ENCODE assay signal across 8 mouse cellular contexts in the genomic region with DNA sequence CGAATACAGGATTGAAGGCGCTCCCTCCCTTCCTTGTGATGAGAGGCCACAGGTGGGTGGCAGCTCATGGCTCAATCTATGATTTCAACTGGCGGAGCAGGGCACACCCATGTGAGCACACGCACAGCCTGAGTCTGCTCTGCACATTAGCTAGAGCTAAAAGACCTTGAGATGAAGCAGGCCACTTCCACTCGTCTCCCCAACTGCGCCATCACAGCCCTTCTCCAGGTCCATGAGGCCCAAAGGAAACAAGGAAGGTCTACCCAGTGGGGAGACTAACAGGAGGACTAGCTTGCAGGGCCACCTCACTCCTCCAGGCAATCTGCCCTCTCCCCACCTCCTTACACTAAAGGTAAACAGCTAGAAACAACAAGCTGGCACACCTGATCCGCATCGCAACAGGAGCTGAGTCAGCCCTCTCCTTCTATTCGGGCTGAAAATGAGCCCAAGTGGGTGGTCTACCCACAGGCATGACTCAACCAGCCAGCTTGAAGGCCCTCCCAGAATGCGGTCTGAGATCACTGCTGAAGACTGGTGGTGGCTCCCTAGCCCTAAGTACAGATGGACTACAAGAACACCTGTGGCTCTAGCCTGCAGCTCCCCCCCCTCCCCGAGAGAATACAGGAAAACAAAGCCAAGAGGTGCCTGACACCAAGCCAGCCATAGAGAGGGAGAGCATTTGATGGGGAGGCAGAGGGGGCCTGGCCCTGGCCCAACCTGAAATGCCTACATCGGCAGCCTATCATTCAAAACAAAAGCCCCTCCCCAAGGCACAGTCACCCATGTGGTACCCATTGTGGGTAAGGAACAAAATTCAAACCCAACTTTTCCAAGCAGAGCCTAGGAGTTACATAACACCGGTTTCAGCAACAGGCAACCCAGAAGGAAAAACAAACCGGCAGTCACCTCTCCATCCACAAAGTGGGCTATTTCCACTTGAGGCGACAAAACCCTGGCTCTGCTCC. TPM values are rescaled to one million over a fixed set of nuclear protein-coding genes. Genes with fewer than 3 reads are reported as not detected.
DNase-seq lines count a peak whose midpoint lies in the region; ATAC-seq lines count a peak whose summit lies in the region.

No protein-coding gene starts in this region.

- H3K36me3 ChIP-seq in kidney, embryonic 14.5 days (ENCODE audit: control insufficient read depth, insufficient read depth, low read length) = peaks cover 29% of the 10 kb centered on the region
- H3K36me3 ChIP-seq in ES-E14 (ENCODE audit: control insufficient read depth, insufficient read depth, low read length, poor library complexity, severe bottlenecking) = peaks cover 34% of the 10 kb centered on the region; the same call in 1 of the 2 replicates
- peaks cover 9% of the 10 kb centered on the region; the same call in 1 of the 2 replicates for H3K36me3 ChIP-seq in embryonic facial prominence, embryonic 15.5 days
- H3K36me3 ChIP-seq in limb, embryonic 11.5 days (ENCODE audit: control insufficient read depth, insufficient read depth, low read length) = peaks cover 6% of the 10 kb centered on the region; the same call in 1 of the 2 replicates
- H3K36me3 ChIP-seq in neural tube, embryonic 14.5 days (ENCODE audit: control insufficient read depth, insufficient read depth, low read length) = peaks cover 4% of the 10 kb centered on the region; the same call in 1 of the 2 replicates

- H3K4me1 ChIP-seq in kidney, embryonic 14.5 days (ENCODE audit: control insufficient read depth, insufficient read depth, low read length) = peaks cover 32% of the 10 kb centered on the region
- peaks cover 9 to 37% of the 10 kb centered on the region in 2 experiments for H3K4me1 ChIP-seq in ES-E14 (ENCODE audit: control insufficient read depth in 2 of 2, insufficient read depth in 2 of 2, low read length in 2 of 2, poor library complexity in 1 of 2)
- H3K4me1 ChIP-seq in embryonic facial prominence, embryonic 15.5 days = peaks cover 58% of the 10 kb centered on the region
- peaks cover 23% of the 10 kb centered on the region for H3K4me1 ChIP-seq in limb, embryonic 11.5 days (ENCODE audit: control insufficient read depth, insufficient read depth, low read length)
- H3K4me1 ChIP-seq in neural tube, embryonic 14.5 days (ENCODE audit: control insufficient read depth, insufficient read depth, low read length) = peaks cover 30% of the 10 kb centered on the region

- ATAC-seq in kidney, embryonic 14.5 days (ENCODE audit: low FRiP score, low TSS enrichment) = no peak
- no peak for ATAC-seq in embryonic facial prominence, embryonic 15.5 days (ENCODE audit: insufficient number of reproducible peaks, low FRiP score, low TSS enrichment, low read depth)
- no peak for ATAC-seq in limb, embryonic 11.5 days (ENCODE audit: insufficient number of reproducible peaks, low FRiP score, low TSS enrichment, low read depth)
- no peak for ATAC-seq in neural tube, embryonic 14.5 days (ENCODE audit: low read depth)

- no peaks in the 10 kb centered on the region for H3K27me3 ChIP-seq in kidney, embryonic 14.5 days (ENCODE audit: control insufficient read depth, insufficient read depth, low read length)
- no peaks in the 10 kb centered on the region for H3K27me3 ChIP-seq in embryonic facial prominence, embryonic 15.5 days
- H3K27me3 ChIP-seq in limb, embryonic 11.5 days (ENCODE audit: control insufficient read depth, insufficient read depth, low read length) = no peaks in the 10 kb centered on the region
- H3K27me3 ChIP-seq in neural tube, embryonic 14.5 days (ENCODE audit: control insufficient read depth, insufficient read depth, low read length) = no peaks in the 10 kb centered on the region; the same call in 1 of the 2 replicates

- peak overlapping the region; percentile 99 for H3K9ac ChIP-seq in kidney, embryonic 14.5 days (ENCODE audit: low read depth, low read length)
- peak overlapping the region; percentile 96 for H3K9ac ChIP-seq in ES-E14 (ENCODE audit: insufficient read depth, low read depth, low read length, poor library complexity, severe bottlenecking)
- peak overlapping the region; percentile 94 for H3K9ac ChIP-seq in embryonic facial prominence, embryonic 15.5 days
- peak overlapping the region; percentile 98 for H3K9ac ChIP-seq in limb, embryonic 11.5 days (ENCODE audit: low read length)
- peak overlapping the region; percentile 92 for H3K9ac ChIP-seq in neural tube, embryonic 14.5 days (replicated peaks; ENCODE audit: low read depth, low read length)

- H3K27ac ChIP-seq in kidney, embryonic 14.5 days (ENCODE audit: low read depth, low read length) = no peak overlapping the region
- H3K27ac ChIP-seq in ES-E14 (ENCODE audit: insufficient read depth, low read depth, low read length, poor library complexity, severe bottlenecking) = no peak overlapping the region
- peak overlapping the region; percentile 65 for H3K27ac ChIP-seq in embryonic facial prominence, embryonic 15.5 days (replicated peaks)
- H3K27ac ChIP-seq in limb, embryonic 11.5 days (replicated peaks; ENCODE audit: low read depth, low read length) = no peak overlapping the region
- no peak overlapping the region for H3K27ac ChIP-seq in neural tube, embryonic 14.5 days (ENCODE audit: low read depth, low read length)

- in situ Hi-C loops in ES-E14 (cut with MboI; ENCODE audit: low sequenced_read_pairs in 2 of 2, unreplicated experiment in 2 of 2) = no loop called here

- no peak for DNase-seq in kidney, adult 18-20 months
- DNase-seq in ES-E14 (ENCODE audit: low read depth, low spot score) = no peak
- DNase-seq in limb, embryonic 11.5 days (ENCODE audit: low spot score) = no peak
- no peak for DNase-seq in embryo, embryonic 11 days
- no peak for DNase-seq in right cerebral cortex, adult 18-20 months

- WGBS in kidney, embryonic 14.5 days = 47% methylated on average over 15 of the region's 15 CpGs
- WGBS in embryonic facial prominence, embryonic 15.5 days = 31% methylated on average over 15 of the region's 15 CpGs
- 59% methylated on average over 15 of the region's 15 CpGs for WGBS in limb, embryonic 11.5 days
- WGBS in neural tube, embryonic 14.5 days = 60% methylated on average over 15 of the region's 15 CpGs

- H3K9me3 ChIP-seq in kidney, embryonic 14.5 days (ENCODE audit: control insufficient read depth, low read length) = no peaks in the 10 kb centered on the region
- H3K9me3 ChIP-seq in ES-E14 (ENCODE audit: control insufficient read depth, insufficient read depth, low read depth, low read length) = no peaks in the 10 kb centered on the region
- H3K9me3 ChIP-seq in embryonic facial prominence, embryonic 15.5 days (replicated peaks) = no peaks in the 10 kb centered on the region
- no peaks in the 10 kb centered on the region for H3K9me3 ChIP-seq in limb, embryonic 11.5 days (ENCODE audit: control insufficient read depth, low read length)
- no peaks in the 10 kb centered on the region for H3K9me3 ChIP-seq in neural tube, embryonic 14.5 days (ENCODE audit: control insufficient read depth, low read length)

- H3K4me2 ChIP-seq in kidney, embryonic 14.5 days (replicated peaks; ENCODE audit: low read depth, low read length) = peak overlapping the region; percentile 98
- peak overlapping the region; percentile 98 for H3K4me2 ChIP-seq in embryonic facial prominence, embryonic 15.5 days (replicated peaks)
- peak overlapping the region; percentile 100 for H3K4me2 ChIP-seq in limb, embryonic 11.5 days (ENCODE audit: low read depth, severe bottlenecking)
- H3K4me2 ChIP-seq in neural tube, embryonic 14.5 days (ENCODE audit: low read depth, low read length) = peak overlapping the region; percentile 99

- H3K4me3 ChIP-seq in kidney, embryonic 14.5 days (ENCODE audit: low read length) = peak overlapping the region; percentile 96
- H3K4me3 ChIP-seq in ES-E14 (ENCODE audit: insufficient read depth in 1 of 2, low read depth in 1 of 2, low read length in 2 of 2, poor library complexity in 1 of 2, severe bottlenecking in 1 of 2) = peak overlapping the region; percentile 79 to 91
- peak overlapping the region; percentile 99 for H3K4me3 ChIP-seq in embryonic facial prominence, embryonic 15.5 days (replicated peaks)
- H3K4me3 ChIP-seq in limb, embryonic 11.5 days (ENCODE audit: low read depth, low read length) = peak overlapping the region; percentile 95
- H3K4me3 ChIP-seq in neural tube, embryonic 14.5 days (ENCODE audit: low read depth, low read length) = peak overlapping the region; percentile 100

RNA-seq across cellular contexts. Expression of a gene that starts 1.8 kb away (rescaled TPM):
- 21.8 and 24.2 TPM in 2 replicates for polyA plus RNA-seq in kidney, embryonic 14.5 days (2014; fragmentation: Nextera tagmentation; extraction: Ambion mirVana)
- total RNA-seq in ES-E14 (2012; rRNA removed) = 54.7 and 57.6 TPM in 2 replicates
- polyA plus RNA-seq in embryonic facial prominence, embryonic 15.5 days (2015; fragmentation: Nextera tagmentation; extraction: Ambion mirVana) = 18.6 and 21.2 TPM in 2 replicates
- polyA plus RNA-seq in limb, embryonic 11.5 days (2014; fragmentation: Nextera tagmentation; extraction: Ambion mirVana) = 23.2 and 25.1 TPM in 2 replicates
- 14.4 and 15.0 TPM in 2 replicates for polyA plus RNA-seq in neural tube, embryonic 14.5 days (2014; fragmentation: Nextera tagmentation; extraction: Ambion mirVana)

RNA-seq across cellular contexts. Expression of a gene that starts 21.7 kb away (rescaled TPM):
- 7.6 and 7.9 TPM in 2 replicates for polyA plus RNA-seq in kidney, embryonic 14.5 days (2014; fragmentation: Nextera tagmentation; extraction: Ambion mirVana)
- 7.5 and 24.5 TPM in 2 replicates for total RNA-seq in ES-E14 (2012; rRNA removed)
- polyA plus RNA-seq in embryonic facial prominence, embryonic 15.5 days (2015; fragmentation: Nextera tagmentation; extraction: Ambion mirVana) = 1.7 and 2.6 TPM in 2 replicates
- polyA plus RNA-seq in limb, embryonic 11.5 days (2014; fragmentation: Nextera tagmentation; extraction: Ambion mirVana) = 2.9 and 4.2 TPM in 2 replicates
- 2.1 and 7.5 TPM in 2 replicates for polyA plus RNA-seq in neural tube, embryonic 14.5 days (2014; fragmentation: Nextera tagmentation; extraction: Ambion mirVana)

RNA-seq across cellular contexts. Expression of a gene that starts 22.0 kb away (rescaled TPM):
- 0.14 and 0.26 TPM in 2 replicates for polyA plus RNA-seq in kidney, embryonic 14.5 days (2014; fragmentation: Nextera tagmentation; extraction: Ambion mirVana)
- 1.2 and 1.4 TPM in 2 replicates for total RNA-seq in ES-E14 (2012; rRNA removed)
- polyA plus RNA-seq in embryonic facial prominence, embryonic 15.5 days (2015; fragmentation: Nextera tagmentation; extraction: Ambion mirVana) = 5.1 and 7.3 TPM in 2 replicates
- polyA plus RNA-seq in limb, embryonic 11.5 days (2014; fragmentation: Nextera tagmentation; extraction: Ambion mirVana) = 0.43 and 0.50 TPM in 2 replicates
- polyA plus RNA-seq in neural tube, embryonic 14.5 days (2014; fragmentation: Nextera tagmentation; extraction: Ambion mirVana) = 0.20 and 0.41 TPM in 2 replicates

RNA-seq across cellular contexts. Expression of a gene that starts 35.7 kb away (rescaled TPM):
- polyA plus RNA-seq in kidney, embryonic 14.5 days (2014; fragmentation: Nextera tagmentation; extraction: Ambion mirVana) = 2.3 and 2.6 TPM in 2 replicates
- total RNA-seq in ES-E14 (2012; rRNA removed) = 1.9 and 4.7 TPM in 2 replicates
- polyA plus RNA-seq in embryonic facial prominence, embryonic 15.5 days (2015; fragmentation: Nextera tagmentation; extraction: Ambion mirVana) = 8.9 and 9.3 TPM in 2 replicates
- 4.7 and 6.0 TPM in 2 replicates for polyA plus RNA-seq in limb, embryonic 11.5 days (2014; fragmentation: Nextera tagmentation; extraction: Ambion mirVana)
- polyA plus RNA-seq in neural tube, embryonic 14.5 days (2014; fragmentation: Nextera tagmentation; extraction: Ambion mirVana) = 33.4 and 42.9 TPM in 2 replicates

RNA-seq across cellular contexts. Expression of a gene that starts 49.0 kb away (rescaled TPM):
- 322 and 327 TPM in 2 replicates for polyA plus RNA-seq in kidney, embryonic 14.5 days (2014; fragmentation: Nextera tagmentation; extraction: Ambion mirVana)
- 101 and 112 TPM in 2 replicates for total RNA-seq in ES-E14 (2012; rRNA removed)
- polyA plus RNA-seq in embryonic facial prominence, embryonic 15.5 days (2015; fragmentation: Nextera tagmentation; extraction: Ambion mirVana) = 377 and 397 TPM in 2 replicates
- 263 and 281 TPM in 2 replicates for polyA plus RNA-seq in limb, embryonic 11.5 days (2014; fragmentation: Nextera tagmentation; extraction: Ambion mirVana)
- 285 and 327 TPM in 2 replicates for polyA plus RNA-seq in neural tube, embryonic 14.5 days (2014; fragmentation: Nextera tagmentation; extraction: Ambion mirVana)
